In the genomic region with DNA sequence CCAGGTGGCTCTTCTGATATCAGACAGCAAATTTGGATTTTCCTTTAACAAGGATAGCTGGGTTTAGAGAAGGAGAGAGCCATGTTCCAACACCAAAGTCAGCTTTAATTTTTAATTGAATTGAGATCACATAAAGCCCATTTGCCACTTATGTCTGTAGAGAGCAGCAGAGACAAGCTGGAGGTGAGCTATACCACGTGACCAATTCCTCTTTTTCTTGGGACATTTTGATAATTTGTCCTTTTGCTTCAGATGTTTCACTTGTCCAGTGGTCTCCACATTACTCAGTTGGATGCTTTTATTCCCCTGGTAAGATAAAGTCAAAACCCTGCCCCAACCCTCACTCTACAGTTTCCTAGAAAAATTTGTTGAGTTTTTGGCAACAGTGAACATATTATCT, we compare ENCODE assay signal across 30 mouse cellular contexts.
"Had no signal": no experiment of that assay in that cellular context is flagged by ENCODE, and none has a peak within 500 bp of the region (broad histone marks: within the 10 kb centered on the region; RNA-seq: fewer than 3 reads in every experiment).

No protein-coding gene starts in this region.

- H3K4me1 ChIP-seq: heart, embryonic 12.5 days; heart, embryonic 13.5 days; heart, embryonic 15.5 days; hindbrain, embryonic 10.5 days; hindbrain, embryonic 12.5 days; hindbrain, embryonic 13.5 days; hindbrain, embryonic 15.5 days; intestine, embryonic 15.5 days; kidney, embryonic 15.5 days had no signal

- H3K27ac ChIP-seq: heart, embryonic 13.5 days; heart, embryonic 15.5 days; hindbrain, embryonic 10.5 days; hindbrain, embryonic 12.5 days; hindbrain, embryonic 13.5 days; hindbrain, embryonic 14.5 days; hindbrain, embryonic 15.5 days; hindbrain, postnatal 0 days; intestine, embryonic 15.5 days; kidney, embryonic 15.5 days; kidney, postnatal 0 days; layer of hippocampus, adult 2 months; left cerebral cortex, adult 2 months had no signal

- H3K9me3 ChIP-seq: heart, embryonic 12.5 days; heart, embryonic 13.5 days; heart, embryonic 15.5 days; hindbrain, embryonic 10.5 days; hindbrain, embryonic 12.5 days; hindbrain, embryonic 13.5 days; hindbrain, embryonic 15.5 days; intestine, embryonic 15.5 days; kidney, embryonic 15.5 days had no signal

- H3K9ac ChIP-seq: heart, embryonic 12.5 days; heart, embryonic 13.5 days; heart, embryonic 15.5 days; hindbrain, embryonic 12.5 days; hindbrain, embryonic 13.5 days; hindbrain, embryonic 14.5 days; hindbrain, embryonic 15.5 days; intestine, embryonic 15.5 days; kidney, embryonic 15.5 days had no signal

- DNase-seq: heart, postnatal 10 days; heart, postnatal 14 days; heart, postnatal 4 days; kidney, adult 11 months; kidney, adult 18-20 months; kidney, adult 2 months; kidney, adult 8-10 months; kidney, adult 9 months; kidney, postnatal 10 days; kidney, postnatal 14 days; kidney, postnatal 25 days; kidney, postnatal 36 days; kidney, postnatal 4 days; layer of hippocampus, adult 9-11 months; layer of hippocampus, postnatal 36 days had no signal

- H3K4me3 ChIP-seq: heart, embryonic 12.5 days; heart, embryonic 13.5 days; heart, embryonic 15.5 days; hindbrain, embryonic 10.5 days; hindbrain, embryonic 12.5 days; hindbrain, embryonic 13.5 days; hindbrain, embryonic 15.5 days; intestine, embryonic 15.5 days; kidney, embryonic 15.5 days; layer of hippocampus, adult 2 months; left cerebral cortex, adult 2 months had no signal

- H3K4me2 ChIP-seq: heart, embryonic 11.5 days; heart, embryonic 12.5 days; heart, embryonic 13.5 days; heart, embryonic 15.5 days; hindbrain, embryonic 12.5 days; hindbrain, embryonic 13.5 days; hindbrain, embryonic 14.5 days; hindbrain, embryonic 15.5 days; intestine, embryonic 15.5 days; kidney, embryonic 15.5 days had no signal

- H3K27me3 ChIP-seq: heart, embryonic 12.5 days; heart, embryonic 13.5 days; heart, embryonic 15.5 days; hindbrain, embryonic 12.5 days; hindbrain, embryonic 13.5 days; hindbrain, embryonic 15.5 days; intestine, embryonic 15.5 days; kidney, embryonic 15.5 days had no signal

- H3K36me3 ChIP-seq: heart, embryonic 12.5 days; heart, embryonic 13.5 days; heart, embryonic 15.5 days; hindbrain, embryonic 10.5 days; hindbrain, embryonic 12.5 days; hindbrain, embryonic 13.5 days; hindbrain, embryonic 15.5 days; intestine, embryonic 15.5 days; kidney, embryonic 15.5 days had no signal
